Mouse (Mus musculus) erythroid progenitor cell, adult 5-6 weeks (primary cell): ENCODE results near the gene Nuf2. TPM values are rescaled to one million over a fixed set of nuclear protein-coding genes. Genes with fewer than 3 reads are reported as not detected.
"Not testable (repeated sequence)": the region's sequence is repeated elsewhere in the genome, so short reads cannot be mapped to it uniquely, and the experiment has no call there.

ENCODE experiments used
- ATAC-seq: replicated peaks from 2 replicates; pipeline ENCODE4 v1.8.0; 2016; ENCODE audit warnings: moderate number of reproducible peaks, mild to moderate bottlenecking, moderate TSS enrichment, inconsistent platforms; ENCODE audit not compliant: poor library complexity, low FRiP score, severe bottlenecking
- total RNA-seq, 2 experiments: library from RNA; stranded (forward) in 1 of 2; stranded (reverse) in 1 of 2; fragments of 150-400 nt in 1 of 2; fragments of 186-747, 209-891 nt in 1 of 2; gene quantifications; 2 replicates each; pipeline versions ENCODE4 v1.2.3 to v1.2.4; 2015 to 2017; ENCODE audit warnings: low replicate concordance in 2 of 2

Nuf2 gene
- total RNA-seq (2015; ENCODE audit: low replicate concordance) (190 and 204 TPM in 2 replicates), total RNA-seq (2017; ENCODE audit: low replicate concordance) (314 and 340 TPM in 2 replicates)

DNA sequence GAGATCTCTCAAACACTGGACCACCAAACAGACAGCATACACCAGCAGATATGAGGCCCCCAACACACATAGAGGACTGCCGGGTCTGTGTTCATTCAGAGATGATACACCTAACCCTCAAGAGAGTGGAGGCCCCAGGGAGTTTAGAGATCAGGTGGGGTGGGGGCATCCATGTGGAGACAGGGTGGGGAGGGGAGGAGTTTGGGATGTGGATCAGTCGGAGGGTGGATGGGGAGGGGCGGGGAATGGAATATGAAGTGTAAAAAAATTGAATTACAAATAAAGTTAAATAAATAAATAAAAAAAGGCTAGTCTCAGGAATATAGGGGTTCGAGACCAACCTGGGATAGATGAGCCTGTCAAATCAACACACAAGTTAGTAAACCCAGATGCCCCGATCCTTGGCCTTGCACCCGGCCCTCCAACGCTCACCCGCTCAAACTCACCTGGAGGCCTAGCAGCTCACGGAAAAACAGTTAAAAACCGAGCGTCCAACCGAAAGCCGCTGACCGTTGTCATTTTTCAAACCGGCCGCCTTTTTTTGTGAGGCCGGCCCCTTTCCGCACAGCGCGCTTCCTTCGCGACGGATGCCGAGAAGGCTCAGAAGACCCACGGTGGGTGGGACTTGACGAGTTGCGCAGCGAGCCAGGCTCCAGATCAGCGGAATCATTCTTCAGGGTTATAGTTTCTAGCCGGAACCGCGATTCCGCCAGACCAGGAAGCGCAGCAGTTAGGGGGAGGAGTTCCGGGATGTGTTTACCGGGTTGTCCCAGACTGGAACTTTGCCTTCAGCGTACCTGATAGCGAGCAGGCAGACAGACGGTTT, at the start of gene Nuf2:
Gene Nuf2 (minus strand): TSS at position 589 of the 826 bp plus-strand sequence.
- ATAC-seq: peak; percentile 96

DNA sequence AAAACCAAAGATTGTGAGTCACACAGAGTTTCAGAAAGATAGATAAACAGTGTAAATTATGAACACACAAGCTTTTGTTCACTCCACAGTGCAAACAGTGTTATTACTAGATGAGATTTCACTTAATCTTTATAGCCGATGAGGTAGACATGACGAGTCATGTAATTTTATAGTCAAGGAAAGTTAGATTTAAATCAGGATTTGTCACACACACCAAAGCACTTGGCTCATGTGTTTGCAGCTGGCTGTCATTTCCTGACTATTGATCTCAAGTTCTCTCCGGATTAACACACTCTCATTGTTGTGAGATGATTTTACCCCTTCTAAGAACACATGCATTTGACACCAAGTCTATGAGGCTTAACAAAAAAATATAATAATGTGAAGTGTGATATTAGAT, 48.3 kb upstream of the Nuf2 start:
- no peak for ATAC-seq

DNA sequence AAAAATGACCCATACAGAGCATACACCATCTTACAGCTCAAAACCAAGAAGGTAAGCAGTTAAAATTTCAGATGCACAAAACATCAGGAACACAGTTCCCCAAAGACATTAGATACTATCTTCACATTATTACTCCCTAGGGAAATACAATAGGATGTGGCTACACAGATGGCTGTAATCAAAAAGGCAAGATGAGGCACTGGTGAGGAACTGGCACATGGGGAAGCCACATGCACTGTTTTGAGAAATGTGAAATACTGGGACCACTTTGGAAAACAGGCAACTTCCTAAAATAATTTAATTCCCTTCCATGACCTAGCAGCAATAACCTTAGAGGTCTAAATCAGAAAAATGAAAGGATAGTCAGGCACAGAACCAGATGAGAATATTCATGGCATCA, 42.9 kb upstream of the Nuf2 start:
- no peak for ATAC-seq

DNA sequence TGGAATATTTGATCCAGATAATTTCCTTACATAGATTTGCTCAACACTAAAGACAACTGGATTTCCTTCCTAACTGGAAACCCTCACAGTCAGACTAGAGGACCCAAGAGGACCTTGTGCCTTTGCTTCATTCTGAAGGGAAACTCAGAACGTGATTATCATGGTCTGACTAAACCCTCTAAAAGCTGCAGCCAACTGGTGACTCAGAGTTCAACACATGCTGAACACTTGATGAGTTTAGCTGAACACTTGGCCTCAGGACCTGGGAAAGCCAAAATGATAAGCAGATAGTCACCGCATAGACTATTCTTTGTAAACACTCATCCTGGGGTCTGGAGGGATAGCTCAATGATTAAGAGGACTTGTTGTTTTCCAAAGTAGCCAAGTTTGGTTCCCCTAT, 24.4 kb upstream of the Nuf2 start:
- no peak for ATAC-seq

DNA sequence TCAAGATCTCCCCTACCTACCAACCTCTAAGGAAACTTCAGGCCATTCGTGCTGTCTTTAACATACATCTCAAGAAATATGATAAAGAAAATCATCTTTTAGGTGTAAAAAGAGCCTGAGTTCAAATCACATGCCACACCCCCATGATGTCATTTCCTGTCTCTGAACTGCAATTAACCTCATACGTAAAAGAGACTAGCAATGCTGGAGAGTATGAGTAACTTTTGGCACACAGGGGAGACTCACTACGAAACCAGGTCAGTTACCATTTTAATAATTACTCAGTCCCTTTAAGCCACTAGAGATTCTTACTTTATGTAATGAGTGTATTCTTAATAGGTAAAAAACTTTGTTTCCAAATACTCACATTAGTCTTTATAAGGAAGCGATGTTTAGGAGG, 23.8 kb upstream of the Nuf2 start:
- no peak for ATAC-seq

DNA sequence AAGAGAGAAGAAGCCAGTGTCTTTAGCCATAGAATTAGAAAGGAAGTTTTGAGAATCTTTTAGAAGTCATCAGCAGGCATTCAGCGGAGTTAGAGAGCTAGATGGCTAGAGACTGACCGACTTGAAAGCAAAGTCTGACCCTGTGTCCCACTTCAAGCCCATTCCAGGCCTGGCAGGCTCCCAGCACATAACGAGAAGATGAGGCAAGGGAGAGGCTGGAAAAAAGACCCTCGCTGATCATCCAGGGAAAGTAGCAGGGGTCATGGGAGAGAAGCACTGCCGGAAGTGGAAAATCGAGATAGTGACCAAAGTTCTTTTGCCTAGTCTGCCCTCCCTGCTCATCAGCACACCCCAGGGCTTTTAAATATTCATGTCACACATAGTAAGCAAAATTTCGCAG, 22.2 kb upstream of the Nuf2 start:
- no peak for ATAC-seq

DNA sequence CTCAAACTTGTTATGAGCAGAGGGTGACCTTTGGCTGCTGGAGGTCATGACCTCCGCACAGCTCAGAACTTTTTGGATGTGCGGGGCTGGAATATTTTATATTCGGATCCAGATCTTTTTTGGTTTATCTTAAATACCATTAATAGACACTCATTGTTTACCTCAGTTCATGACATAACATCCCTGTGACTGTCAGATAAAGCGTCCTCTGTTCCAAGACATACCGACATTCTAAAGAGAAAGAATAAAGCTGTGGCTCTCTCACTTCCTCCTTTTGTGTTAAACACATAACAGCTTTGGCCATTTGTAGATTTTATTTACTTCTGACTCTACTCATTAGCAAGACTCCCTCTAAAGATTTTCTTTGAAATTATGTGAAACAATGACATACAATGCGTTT, 9.2 kb upstream of the Nuf2 start:
- no peak for ATAC-seq

DNA sequence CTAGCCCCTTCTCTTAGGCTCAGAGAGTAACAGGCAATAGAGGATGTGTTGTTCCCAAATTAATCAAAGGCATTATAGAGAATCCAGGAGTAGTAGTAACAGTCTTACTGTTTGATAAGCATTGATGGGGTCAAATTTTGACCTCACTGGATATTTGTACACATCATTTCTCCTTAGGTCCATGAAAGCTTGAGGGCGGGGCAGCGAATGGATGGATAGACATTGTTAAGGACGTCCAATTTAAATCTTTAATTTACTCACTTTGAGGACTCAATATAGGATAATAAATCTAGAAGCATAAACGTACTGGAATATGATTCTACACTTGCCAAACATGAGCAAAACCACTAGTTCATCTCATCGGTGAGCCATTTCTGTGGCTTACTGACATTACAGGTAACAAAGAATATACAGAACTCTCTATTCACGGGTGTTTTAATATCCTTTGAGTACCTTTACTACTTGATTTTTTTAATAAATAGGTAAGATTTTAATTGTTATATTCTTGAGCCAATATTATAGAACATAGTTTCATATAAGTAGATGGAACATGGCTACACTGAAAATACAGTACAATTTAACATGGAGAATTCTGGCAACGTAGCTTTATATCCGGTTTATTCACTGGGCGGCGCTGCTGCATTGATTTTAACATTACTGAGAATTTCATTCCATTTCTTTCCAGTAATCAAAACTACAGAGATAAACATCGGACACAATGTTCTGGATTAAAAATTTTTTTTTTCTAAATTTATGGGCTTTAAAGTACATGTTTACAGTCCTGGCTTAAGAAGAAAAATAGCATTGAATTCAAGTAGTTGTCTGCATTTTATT, 655 bp upstream of the Nuf2 start:
- peak; percentile 75 for ATAC-seq

DNA sequence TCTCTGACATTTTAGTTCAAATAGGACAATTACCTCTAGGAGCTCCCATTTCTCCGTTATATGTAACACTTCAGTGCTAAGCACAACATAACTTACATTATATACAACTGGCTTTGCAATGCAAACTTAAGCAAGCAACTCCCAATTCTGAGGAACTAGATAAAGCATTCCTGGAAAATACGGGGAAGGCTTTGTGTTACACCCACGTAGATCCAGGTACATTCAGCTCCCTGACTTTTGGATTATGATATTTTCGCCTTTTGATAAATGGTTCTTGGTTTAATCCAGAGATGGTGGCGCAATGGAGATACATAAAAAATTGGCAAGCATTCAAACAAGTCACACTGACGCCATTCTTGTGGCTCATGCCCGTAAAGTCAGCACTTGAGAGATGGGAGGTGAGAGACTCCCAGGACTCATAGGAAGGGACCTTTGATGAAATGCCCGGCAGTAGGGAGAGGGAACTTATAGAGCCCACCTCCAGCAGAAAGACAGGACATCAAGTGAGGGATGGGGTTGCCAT, 1.2 kb downstream of the Nuf2 start:
- ATAC-seq: no peak; the same call in 1 of the 2 replicates

DNA sequence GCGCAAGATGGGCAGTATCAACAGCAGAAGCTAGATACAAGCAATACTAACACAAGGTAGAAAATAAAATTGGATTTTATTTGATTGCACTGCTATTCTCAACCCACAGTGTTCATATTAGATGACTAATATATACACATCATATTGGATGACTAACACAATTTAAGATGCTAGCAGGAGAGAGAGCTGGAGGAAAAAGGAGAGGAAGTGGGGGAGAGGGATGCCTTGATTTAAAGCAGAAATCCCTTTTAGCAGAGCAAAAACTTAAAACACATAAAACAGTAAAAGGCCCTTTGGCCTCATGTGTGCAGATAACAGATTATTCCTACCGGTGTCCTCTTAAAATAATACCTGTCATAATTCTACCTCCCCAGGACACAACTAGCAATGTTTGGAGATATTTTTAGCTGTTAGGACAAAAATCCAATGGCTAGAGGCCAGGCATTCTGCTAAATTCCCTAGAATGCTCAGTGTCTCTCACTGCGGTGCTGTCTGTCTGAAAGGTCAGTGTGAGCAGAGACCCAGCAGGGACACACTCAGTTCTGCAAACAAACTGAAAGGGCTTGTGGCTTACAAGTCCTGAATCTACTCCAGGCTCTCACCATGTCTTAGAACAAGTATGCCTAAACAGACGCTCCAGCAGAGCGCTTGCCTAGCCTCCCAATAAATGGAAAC, 5.1 kb downstream of the Nuf2 start:
- no peak for ATAC-seq

DNA sequence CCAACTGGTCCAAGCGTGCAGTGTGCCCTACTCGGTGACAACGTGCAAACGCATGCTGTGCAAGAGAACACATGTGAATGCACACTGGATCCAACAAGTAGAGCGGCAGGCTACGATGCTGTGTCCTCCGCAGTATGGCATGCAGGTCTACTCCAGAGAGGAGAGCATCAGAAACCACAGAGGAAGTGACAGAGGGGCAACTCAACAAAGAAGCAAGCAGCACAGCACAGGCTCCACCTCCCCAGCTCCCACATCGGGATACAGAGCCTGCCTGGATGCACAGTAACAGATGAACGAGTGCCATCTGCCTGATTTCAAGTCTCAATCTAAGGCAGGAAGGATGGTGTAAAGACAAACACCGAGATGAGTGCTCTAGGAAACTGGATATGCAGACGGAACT, 11.9 kb downstream of the Nuf2 start:
- ATAC-seq: no peak

DNA sequence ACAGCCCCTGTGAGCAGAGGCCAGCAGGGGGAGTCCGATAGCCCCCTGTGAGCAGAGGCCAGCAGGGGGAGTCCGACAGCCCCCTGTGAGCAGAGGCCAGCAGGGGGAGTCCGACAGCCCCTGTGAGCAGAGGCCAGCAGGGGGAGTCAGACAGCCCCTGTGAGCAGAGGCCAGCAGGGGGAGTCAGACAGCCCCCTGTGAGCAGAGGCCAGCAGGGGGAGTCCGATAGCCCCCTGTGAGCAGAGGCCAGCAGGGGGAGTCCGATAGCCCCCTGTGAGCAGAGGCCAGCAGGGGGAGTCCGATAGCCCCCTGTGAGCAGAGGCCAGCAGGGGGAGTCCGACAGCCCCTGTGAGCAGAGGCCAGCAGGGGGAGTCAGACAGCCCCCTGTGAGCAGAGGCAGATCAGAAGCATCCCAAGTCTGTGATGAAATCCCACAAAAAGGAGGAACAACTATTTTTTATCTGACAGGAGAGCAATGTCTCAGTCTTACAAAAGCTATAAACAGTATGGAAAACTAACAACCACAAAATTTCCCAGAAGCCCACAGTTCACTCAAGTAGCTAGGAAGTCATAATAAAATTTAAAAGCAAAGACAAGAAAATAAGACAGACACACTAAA, 13.3 kb downstream of the Nuf2 start:
- ATAC-seq: not testable (repeated sequence)

DNA sequence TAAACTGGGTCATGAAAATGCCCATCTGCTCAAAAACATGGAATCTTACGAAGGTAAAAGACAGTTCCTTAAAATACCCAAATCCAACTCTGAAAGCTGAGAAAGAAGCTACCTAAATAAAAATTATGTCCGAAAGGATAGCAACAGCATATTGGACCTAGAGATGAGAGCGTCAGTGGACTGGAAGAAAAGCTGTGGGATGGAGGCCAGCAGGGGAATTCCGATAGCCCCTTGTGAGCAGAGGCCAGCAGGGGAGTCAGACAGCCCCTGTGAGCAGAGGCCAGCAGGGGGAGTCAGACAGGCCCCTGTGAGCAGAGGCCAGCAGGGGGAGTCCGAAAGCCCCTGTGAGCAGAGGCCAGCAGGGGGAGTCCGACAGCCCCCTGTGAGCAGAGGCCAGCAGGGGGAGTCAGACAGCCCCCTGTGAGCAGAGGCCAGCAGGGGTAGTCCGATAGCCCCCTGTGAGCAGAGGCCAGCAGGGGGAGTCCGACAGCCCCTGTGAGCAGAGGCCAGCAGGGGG, 13.8 kb downstream of the Nuf2 start:
- no peak for ATAC-seq

DNA sequence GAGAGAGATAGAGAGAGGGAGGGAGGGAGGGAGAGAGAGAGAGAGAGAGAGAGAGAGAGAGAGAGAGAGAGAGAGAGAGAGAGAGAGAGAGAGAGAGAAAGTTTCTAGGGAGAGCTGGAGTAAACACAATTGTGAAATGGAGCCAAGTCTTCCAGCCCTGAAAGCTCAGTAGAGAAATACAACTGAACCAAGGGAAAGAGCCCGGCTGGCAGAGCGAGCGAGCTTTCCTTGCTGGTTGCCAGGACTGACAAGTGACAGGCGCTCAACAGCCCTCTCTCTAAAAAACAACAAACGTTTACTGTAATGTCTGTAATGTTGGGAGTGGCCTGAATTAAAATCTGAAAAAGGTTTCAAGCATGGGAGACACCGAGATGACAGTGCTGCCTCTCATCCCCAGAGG, 24.9 kb downstream of the Nuf2 start:
- no peak for ATAC-seq

DNA sequence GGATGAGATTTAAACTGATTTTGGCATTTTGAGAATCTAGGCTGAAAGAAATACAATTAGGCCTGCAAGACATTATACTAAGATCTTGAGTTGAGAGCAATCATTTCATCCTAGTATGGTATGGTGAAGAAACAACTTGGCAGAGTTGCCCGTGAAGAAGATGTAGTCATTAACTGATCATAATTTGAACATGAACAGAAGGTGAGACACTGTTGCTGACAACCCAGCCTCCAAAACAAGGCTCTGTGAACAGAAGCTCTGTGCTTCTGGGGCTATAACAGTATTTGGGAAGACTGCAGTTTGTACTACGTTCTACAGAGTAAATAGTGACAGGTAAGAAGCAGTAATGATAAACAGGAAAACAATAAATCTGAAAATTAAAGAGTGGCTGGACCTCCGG, 28.4 kb downstream of the Nuf2 start:
- no peak for ATAC-seq

DNA sequence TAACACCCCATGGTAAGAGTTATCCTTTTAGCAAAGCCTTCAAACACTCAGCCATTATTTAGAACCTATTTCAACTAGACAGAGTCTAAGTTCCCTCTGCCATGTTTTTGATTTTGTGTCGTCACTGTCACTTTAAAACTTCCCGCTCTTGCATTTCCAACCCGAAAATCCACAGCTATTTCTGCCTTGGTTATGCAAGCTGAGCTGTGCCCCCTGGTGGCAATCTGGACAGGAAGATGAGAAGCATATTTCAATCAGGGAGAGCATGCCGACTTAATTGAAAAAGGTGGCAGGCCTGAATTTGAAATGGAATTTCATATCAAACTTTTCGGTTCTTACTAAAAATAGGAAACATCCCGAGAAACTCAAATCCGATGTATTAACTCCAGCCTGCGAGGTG, 35.6 kb downstream of the Nuf2 start:
- ATAC-seq: no peak

DNA sequence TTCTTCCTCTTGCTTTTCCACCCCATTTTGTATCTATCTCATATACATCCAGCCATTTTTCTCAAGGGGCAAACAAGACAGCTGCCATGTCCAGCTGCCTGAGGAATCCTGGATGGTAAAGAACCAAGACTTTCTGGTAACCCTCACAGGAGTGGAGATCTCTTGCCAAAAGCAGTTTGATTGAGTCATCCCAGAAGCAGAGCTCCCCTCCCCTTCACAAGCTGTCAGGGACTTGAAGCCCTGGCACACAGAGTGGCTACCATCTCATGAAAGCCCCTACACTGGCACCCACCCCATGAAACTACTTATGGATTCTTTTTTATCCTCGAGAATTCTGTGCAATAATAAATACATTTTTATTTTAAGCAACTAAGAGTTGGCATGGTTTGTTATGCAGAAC, 39.7 kb downstream of the Nuf2 start:
- ATAC-seq: no peak

DNA sequence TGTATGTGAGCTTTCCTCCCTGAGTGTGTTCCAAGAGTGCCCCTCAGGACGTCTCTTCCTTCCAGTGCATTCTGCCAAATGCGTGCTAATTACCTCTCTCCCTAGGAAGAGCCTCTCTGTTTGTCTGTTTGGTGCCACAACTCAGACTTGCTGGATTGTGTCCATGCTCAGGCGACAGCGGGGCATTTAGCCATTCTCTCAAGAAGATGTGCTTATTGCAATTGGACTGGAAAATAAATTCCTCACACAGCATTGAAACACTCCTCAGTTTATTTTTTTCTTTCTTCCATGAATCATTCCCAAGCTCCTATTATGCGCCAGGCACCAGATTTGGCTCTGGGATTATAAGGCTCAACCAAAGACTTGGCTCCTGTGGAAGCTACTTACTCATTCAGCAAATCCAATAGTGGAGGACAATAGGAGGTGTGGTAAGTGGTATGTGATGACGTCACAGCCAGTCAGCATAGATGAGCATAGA, 45.8 kb downstream of the Nuf2 start:
- no peak for ATAC-seq

DNA sequence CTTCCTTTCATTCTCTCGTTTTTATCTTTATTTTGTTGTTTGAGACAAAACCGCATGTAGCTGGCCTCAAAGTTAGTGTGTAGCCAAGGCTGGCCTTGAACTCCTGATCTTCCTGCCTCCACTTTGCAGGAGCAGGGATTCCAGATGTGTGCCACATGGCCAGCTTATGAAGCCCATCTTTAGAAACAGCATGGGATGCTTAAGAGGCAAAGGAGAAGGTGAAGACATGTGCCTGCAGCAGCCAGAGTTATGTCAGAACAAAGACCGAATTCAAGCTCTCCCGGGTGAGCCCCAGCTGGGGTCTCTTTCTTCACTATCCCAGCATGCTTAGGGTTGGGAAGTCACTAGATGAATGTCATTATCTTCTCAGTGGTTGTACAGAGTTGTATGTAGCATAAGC, 46.7 kb downstream of the Nuf2 start:
- ATAC-seq: no peak
